Mouse (Mus musculus) frontal cortex, adult 2 months (tissue): ENCODE measurements around the gene Tgm7. TPM values are rescaled to one million over a fixed set of nuclear protein-coding genes. Genes with fewer than 3 reads are reported as not detected.
A peak's percentile ranks its signal among the peaks of the same experiment; 100 is the strongest.
"Not testable (repeated sequence)": the region's sequence is repeated elsewhere in the genome, so short reads cannot be mapped to it uniquely, and the experiment has no call there.

Experiments used
- DNase-seq, 2 experiments: peaks; one replicate each; pipeline ENCODE4 v3.0.0; 2022; ENCODE audit warnings: low spot score in 1 of 2; ENCODE audit errors: extremely low spot score in 1 of 2
- polyA plus RNA-seq: library from polyadenylated mRNA; depleted of rRNA; stranded (reverse); fragments of >200 nt; gene quantifications from 2 replicates; pipeline ENCODE4 v1.2.3, GENCODE M21; 2012; rRNA removed

Gene Tgm7
- polyA plus RNA-seq, result 0.69 and 0.78 TPM in 2 replicates

GRCm38 (mm10) chr2:121109695-121110094 is at the start of gene Tgm7:
TSS of gene Tgm7 (minus strand) at chr2:121109795.
- no peak for DNase-seq

- DNase-seq, result no peak
These were observed 43.5 kb upstream of the Tgm7 start for GRCm38 (mm10) chr2:121153100-121153499.

GRCm38 (mm10) chr2:121149679-121150078 is 40.1 kb upstream of the Tgm7 start:
- no peak for DNase-seq

- no peak for DNase-seq
These were observed 32.8 kb upstream of the Tgm7 start for GRCm38 (mm10) chr2:121142415-121142814.

GRCm38 (mm10) chr2:121141216-121142035 is 31.8 kb upstream of the Tgm7 start:
- no peak for DNase-seq

- DNase-seq, result peak; percentile 73 to 92
These were observed 30.7 kb upstream of the Tgm7 start, which contains the start of the genes Adal and Lcmt2 for GRCm38 (mm10) chr2:121140018-121140882. TSS of gene Adal (plus strand) at chr2:121140428. TSS of gene Lcmt2 (minus strand) at chr2:121140653.

GRCm38 (mm10) chr2:121139266-121140017 is 29.8 kb upstream of the Tgm7 start:
- no peak for DNase-seq

GRCm38 (mm10) chr2:121137371-121137770 is 27.8 kb upstream of the Tgm7 start:
- no peak for DNase-seq

GRCm38 (mm10) chr2:121132822-121133221 is 23.2 kb upstream of the Tgm7 start:
- no peak for DNase-seq

- DNase-seq, result no peak
These were observed 19.4 kb upstream of the Tgm7 start for GRCm38 (mm10) chr2:121128865-121129620.

- no peak for DNase-seq
These were observed 17.9 kb upstream of the Tgm7 start for GRCm38 (mm10) chr2:121127536-121127935.

- DNase-seq, result not testable (repeated sequence)
These were observed 16.7 kb upstream of the Tgm7 start for GRCm38 (mm10) chr2:121126302-121126701.

GRCm38 (mm10) chr2:121119260-121119659 is 9.7 kb upstream of the Tgm7 start:
- DNase-seq, result no peak

GRCm38 (mm10) chr2:121115418-121115817 is 5.8 kb upstream of the Tgm7 start:
- DNase-seq, result no peak

GRCm38 (mm10) chr2:121105940-121106339 is 3.7 kb downstream of the Tgm7 start:
- no peak for DNase-seq

- peak; percentile 56 to 88 for DNase-seq
These were observed 7.5 kb downstream of the Tgm7 start for GRCm38 (mm10) chr2:121102051-121102450.

GRCm38 (mm10) chr2:121089751-121090150 is 19.8 kb downstream of the Tgm7 start:
- no peak for DNase-seq

GRCm38 (mm10) chr2:121088507-121088906 is 21.1 kb downstream of the Tgm7 start:
- no peak for DNase-seq

GRCm38 (mm10) chr2:121085480-121086185 is 24.0 kb downstream of the Tgm7 start, which contains the start of gene Tgm5:
TSS of gene Tgm5 (minus strand) at chr2:121085841.
- no peak for DNase-seq
